Mouse (Mus musculus) heart, postnatal 0 days (tissue): ENCODE data around the gene Kcne2. TPM values are rescaled to one million over a fixed set of nuclear protein-coding genes. Genes with fewer than 3 reads are reported as not detected.

Experiments
- ATAC-seq: fragments of 200-750 bp; cut with Nextera tagmentation; 2 replicates; pipeline ENCODE4 v1.8.0; 2017; ENCODE audit warnings: low read depth, moderate number of reproducible peaks, moderate library complexity; ENCODE audit not compliant: insufficient read depth
- DNase-seq: peaks from one replicate; pipeline ENCODE4 v3.0.0-alpha.2; 2016; ENCODE audit warnings: low spot score
- H3K27ac ChIP-seq: fragments of 300-500 bp; sonication (generic); 2 replicates; pipeline ENCODE4 v1.5.1; 2014; ENCODE audit warnings: low read depth, mild to moderate bottlenecking
- H3K27me3 ChIP-seq: fragments of 300-500 bp; sonication (generic); 2 replicates; pipeline ENCODE4 v1.6.1; 2014; ENCODE audit warnings: low read length, mixed read lengths; ENCODE audit not compliant: control insufficient read depth, insufficient read depth
- H3K36me3 ChIP-seq: fragments of 300-500 bp; sonication (generic); replicated peaks from 2 replicates; pipeline ENCODE4 v1.6.1; 2014; ENCODE audit warnings: low read length, mixed read lengths; ENCODE audit not compliant: control insufficient read depth, insufficient read depth
- H3K4me1 ChIP-seq: fragments of 300-500 bp; sonication (generic); 2 replicates; pipeline ENCODE4 v1.6.1; 2014; ENCODE audit warnings: antibody characterized with exemption; ENCODE audit not compliant: control insufficient read depth, insufficient read depth
- H3K4me2 ChIP-seq: fragments of 300-500 bp; sonication (generic); 2 replicates; pipeline ENCODE4 v1.6.1; 2014; ENCODE audit warnings: low read depth, mild to moderate bottlenecking, low read length, moderate library complexity
- H3K4me3 ChIP-seq: fragments of 300-500 bp; sonication (generic); 2 replicates; pipeline ENCODE4 v1.5.1; 2014; ENCODE audit warnings: low read depth, low read length
- H3K9ac ChIP-seq: fragments of 300-500 bp; sonication (generic); replicated peaks from 2 replicates; pipeline ENCODE4 v1.6.1; 2014; ENCODE audit warnings: low read depth, low read length, mixed read lengths
- H3K9me3 ChIP-seq: fragments of 300-500 bp; sonication (generic); replicated peaks from 2 replicates; pipeline ENCODE4 v1.6.1; 2016; ENCODE audit warnings: low read length; ENCODE audit not compliant: control insufficient read depth
- CTCF ChIP-seq: IDR thresholded peaks from 2 replicates; pipeline ENCODE4 v1.5.1; 2016; ENCODE audit warnings: antibody characterized with exemption, control low read depth, low read depth
- EP300 ChIP-seq: IDR thresholded peaks from 2 replicates; pipeline ENCODE4 v1.6.1; 2016; ENCODE audit warnings: antibody characterized with exemption, low read depth
- WGBS: fragments of 180-500 bp; shearing (Covaris S2); extraction: QIAGEN DNeasy Blood & Tissue Kit; methylation state at CpG from one replicate; pipeline ENCODE4 v1.1.7; 2014; 5-methylcytosine and 5-hydroxymethylcytosine counted together
- polyA plus RNA-seq: library from polyadenylated mRNA; unstranded; fragments of >200 nt; fragmentation: Nextera tagmentation; extraction: Ambion mirVana; gene quantifications from 2 replicates; pipeline ENCODE4 v1.2.1, GENCODE M21; 2015
- total RNA-seq: library from RNA; depleted of rRNA; stranded (reverse); fragments of >200 nt; gene quantifications from 2 replicates; pipeline ENCODE4 v1.2.3, GENCODE M21; 2014; ENCODE audit warnings: low replicate concordance

Gene Kcne2
- total and polyA plus RNA-seq, 2 experiments from 2014 or later, result 1.6 to 1.8 TPM

DNA sequence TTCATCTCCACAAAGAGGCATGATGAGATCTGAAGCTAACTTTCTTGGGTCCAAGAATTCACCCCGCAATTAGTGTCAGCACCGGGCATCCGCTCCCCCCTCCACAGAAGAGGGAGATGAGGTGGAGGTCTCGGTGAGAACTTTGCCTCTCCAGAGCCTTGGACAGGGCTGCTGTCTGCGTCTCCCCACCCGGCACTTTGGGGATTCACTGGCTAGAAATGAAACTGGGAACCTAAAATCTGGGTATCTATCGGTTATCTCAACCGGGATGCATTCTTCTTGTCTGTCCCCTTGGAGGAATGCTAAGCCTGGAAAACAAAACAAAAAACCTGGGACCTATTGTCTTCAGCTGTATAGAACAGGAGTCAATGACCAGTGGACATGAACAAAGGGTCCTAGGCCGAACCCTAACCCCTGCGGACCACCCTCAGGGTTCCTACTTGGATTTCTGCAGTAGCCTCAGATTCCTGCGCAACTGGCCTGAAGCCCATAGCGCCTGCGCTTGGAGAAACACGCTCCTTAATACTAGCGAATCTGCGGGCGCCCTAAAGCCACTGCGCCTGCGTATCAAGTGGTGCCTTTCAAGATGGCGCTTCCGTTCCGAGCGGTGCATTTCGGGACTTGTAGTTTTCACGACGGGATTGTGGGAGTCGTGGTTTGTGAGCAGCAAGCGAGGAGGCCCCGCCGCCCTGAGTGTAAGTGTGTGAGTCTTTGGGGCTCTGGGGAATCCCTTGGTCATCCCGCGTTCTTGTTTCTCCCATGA, 8.6 kb downstream of the Kcne2 start, which contains the start of gene Smim11:
Gene Smim11, plus strand, starts transcription at position 638 of the 763 bp plus-strand sequence.
- TF ChIP-seq EP300 (no peak), CTCF (no peak)
- H3K9me3 ChIP-seq, result no peaks in the 10 kb centered on the region
- no peaks in the 10 kb centered on the region for H3K27me3 ChIP-seq
- H3K4me2 ChIP-seq, result peak within 1 kb of the TSS; percentile 78
- peaks cover 27% of the 10 kb centered on the region for H3K4me1 ChIP-seq
- peak; percentile 98 for DNase-seq
- H3K27ac ChIP-seq, result peak within 1 kb of the TSS; percentile 89
- 6% methylated on average over 32 of the region's 32 CpGs for WGBS
- H3K4me3 ChIP-seq, result peak within 1 kb of the TSS; percentile 75
- peak; percentile 92 for ATAC-seq
- peaks cover 8% of the 10 kb centered on the region for H3K36me3 ChIP-seq
- H3K9ac ChIP-seq, result peak within 1 kb of the TSS; percentile 74

DNA sequence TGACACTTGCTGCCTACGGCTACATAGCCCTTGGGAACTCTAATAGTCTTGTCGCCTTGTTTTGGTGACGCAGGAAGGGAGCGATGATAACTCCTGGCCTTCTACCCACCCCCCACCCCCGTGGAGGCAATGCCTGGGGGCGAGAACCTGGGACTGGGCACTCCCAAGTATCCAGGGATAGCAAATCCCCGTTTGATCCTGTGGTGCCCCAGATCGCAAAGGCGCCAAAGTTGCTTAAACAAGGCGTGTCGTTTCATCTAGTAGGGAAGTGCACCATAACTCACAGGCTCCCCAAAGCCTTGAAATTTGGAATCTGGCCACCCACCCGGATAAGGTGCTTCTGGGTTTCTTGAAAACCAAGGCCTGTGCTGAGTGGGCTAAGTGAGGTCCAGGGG, 9.2 kb downstream of the Kcne2 start:
- Histone ChIP-seq H3K4me2 (peak overlapping the region; percentile 78), H3K36me3 (peaks cover 13% of the 10 kb centered on the region), H3K27ac (peak overlapping the region; percentile 89), H3K4me1 (peaks cover 26% of the 10 kb centered on the region), H3K27me3 (no peaks in the 10 kb centered on the region), H3K9ac (peak overlapping the region; percentile 74), H3K4me3 (peak overlapping the region; percentile 75), H3K9me3 (no peaks in the 10 kb centered on the region)
- 2% methylated on average over 12 of the region's 12 CpGs for WGBS
- ATAC-seq (peak; percentile 49), DNase-seq (no peak)
- TF ChIP-seq EP300, result no peak
- TF ChIP-seq CTCF, result no peak

DNA sequence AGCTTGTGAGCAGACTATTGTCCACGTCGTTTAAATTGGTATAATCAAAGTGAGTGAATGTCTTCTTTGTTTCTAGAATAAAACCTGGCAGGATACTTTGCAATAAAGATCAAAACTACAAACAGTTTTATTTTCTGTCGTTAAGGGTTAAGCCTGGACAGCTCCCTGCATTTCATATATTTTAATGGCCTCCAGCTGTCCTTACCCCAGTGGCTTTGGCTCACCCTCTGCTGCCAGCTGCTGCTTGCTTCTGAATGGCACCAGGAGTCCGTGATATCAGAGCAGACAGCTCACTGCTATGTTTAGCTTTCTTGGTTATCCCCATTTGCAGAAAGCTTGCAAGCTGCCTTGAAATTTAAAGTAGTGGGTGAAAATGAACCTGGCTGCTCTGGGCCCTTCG, 9.8 kb downstream of the Kcne2 start:
- 27% methylated on average over 5 of the region's 5 CpGs for WGBS
- peak; percentile 71 for ATAC-seq
- TF ChIP-seq CTCF, result 0 out of 2 replicates have a peak, but pooled peaks have one; percentile 8
- TF ChIP-seq EP300, result no peak

DNA sequence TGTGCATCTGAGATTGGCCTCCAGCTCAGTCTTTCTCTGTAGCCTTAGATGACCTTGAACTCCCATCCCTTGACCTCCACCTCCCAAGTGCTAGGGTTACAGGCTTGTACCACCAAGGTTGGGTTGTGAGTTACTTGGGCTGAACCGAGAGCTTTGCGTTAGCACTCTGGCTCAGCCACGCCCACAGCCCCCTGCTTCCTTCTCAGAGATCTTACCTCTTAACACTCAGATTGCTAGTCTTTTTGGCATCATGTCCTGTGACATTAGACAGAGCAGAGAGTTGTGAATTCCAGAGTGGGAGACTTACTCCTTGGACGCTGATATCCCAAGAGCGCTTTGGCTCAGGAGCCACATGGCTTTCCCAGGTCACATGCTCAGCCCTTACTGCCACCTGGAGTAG, 10.3 kb downstream of the Kcne2 start:
- DNase-seq, result no peak
- H3K9me3 ChIP-seq, result no peaks in the 10 kb centered on the region
- peak overlapping the region; percentile 78 for H3K4me2 ChIP-seq
- H3K4me1 ChIP-seq, result peaks cover 26% of the 10 kb centered on the region
- peak overlapping the region; percentile 75 for H3K4me3 ChIP-seq
- H3K9ac ChIP-seq, result 0 out of 2 replicates have a peak overlapping the region, but pooled peaks have one; percentile 74
- TF ChIP-seq EP300 (no peak), CTCF (no peak)
- H3K27ac ChIP-seq, result peak overlapping the region; percentile 89
- no peaks in the 10 kb centered on the region for H3K27me3 ChIP-seq
- no peak for ATAC-seq
- WGBS, result 23% methylated on average over 5 of the region's 5 CpGs
- peaks cover 23% of the 10 kb centered on the region for H3K36me3 ChIP-seq

More for the DNA sequence above, 9.8 kb downstream of the Kcne2 start:
- H3K9me3 ChIP-seq, result no peaks in the 10 kb centered on the region
- H3K4me2 ChIP-seq, result peak overlapping the region; percentile 78
- DNase-seq, result peak; percentile 73
- H3K27ac ChIP-seq, result peak overlapping the region; percentile 89
- peaks cover 26% of the 10 kb centered on the region for H3K4me1 ChIP-seq
- peak overlapping the region; percentile 75 for H3K4me3 ChIP-seq
- no peaks in the 10 kb centered on the region for H3K27me3 ChIP-seq
- H3K9ac ChIP-seq, result peak overlapping the region; percentile 74
- peaks cover 18% of the 10 kb centered on the region for H3K36me3 ChIP-seq

DNA sequence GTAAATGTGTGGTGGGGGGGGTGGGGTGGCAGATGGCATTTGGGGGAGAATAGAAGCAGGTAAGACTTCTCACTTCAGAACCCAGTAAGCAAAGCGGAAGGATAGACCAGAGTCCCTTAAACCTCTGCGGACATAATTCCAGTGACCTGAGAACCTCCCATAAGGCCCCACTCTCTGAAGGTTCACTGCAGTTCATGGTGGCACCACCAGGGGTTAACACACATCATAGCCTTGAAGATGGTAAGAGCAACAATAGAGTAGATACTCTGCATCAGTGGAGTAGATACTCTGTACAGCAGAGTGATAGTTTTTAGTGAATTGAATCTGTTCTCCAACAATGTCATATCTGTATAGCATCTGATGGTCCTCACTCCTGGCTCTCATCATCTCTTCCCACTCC, 13.3 kb downstream of the Kcne2 start:
- Histone ChIP-seq H3K36me3 (peaks cover 45% of the 10 kb centered on the region), H3K27ac (no peak overlapping the region), H3K4me3 (no peak overlapping the region), H3K4me1 (peaks cover 21% of the 10 kb centered on the region), H3K9ac (no peak overlapping the region), H3K9me3 (no peaks in the 10 kb centered on the region), H3K27me3 (no peaks in the 10 kb centered on the region), H3K4me2 (no peak overlapping the region)
- TF ChIP-seq CTCF, result peak; percentile 24
- TF ChIP-seq EP300, result no peak
- WGBS, result 92% methylated on average over 2 of the region's 2 CpGs
- DNase-seq, result no peak
- ATAC-seq, result no peak
